Mouse (Mus musculus) spleen, adult 2 months (tissue): Measurements from ENCODE around the gene Pitpnm2.

Source experiments
- CTCF ChIP-seq: fragments of 200-500 bp; IDR thresholded peaks from 2 replicates; pipeline ENCODE4 v1.5.1; 2011; ENCODE audit warnings: mild to moderate bottlenecking, inconsistent platforms; ENCODE audit not compliant: insufficient read depth, insufficient read length, insufficient replicate concordance; ENCODE audit errors: extremely low read depth
- POLR2A ChIP-seq: fragments of 200-500 bp; IDR thresholded peaks from 2 replicates; pipeline ENCODE4 v1.6.1; 2011; ENCODE audit warnings: low read depth, low read length, inconsistent platforms

DNA sequence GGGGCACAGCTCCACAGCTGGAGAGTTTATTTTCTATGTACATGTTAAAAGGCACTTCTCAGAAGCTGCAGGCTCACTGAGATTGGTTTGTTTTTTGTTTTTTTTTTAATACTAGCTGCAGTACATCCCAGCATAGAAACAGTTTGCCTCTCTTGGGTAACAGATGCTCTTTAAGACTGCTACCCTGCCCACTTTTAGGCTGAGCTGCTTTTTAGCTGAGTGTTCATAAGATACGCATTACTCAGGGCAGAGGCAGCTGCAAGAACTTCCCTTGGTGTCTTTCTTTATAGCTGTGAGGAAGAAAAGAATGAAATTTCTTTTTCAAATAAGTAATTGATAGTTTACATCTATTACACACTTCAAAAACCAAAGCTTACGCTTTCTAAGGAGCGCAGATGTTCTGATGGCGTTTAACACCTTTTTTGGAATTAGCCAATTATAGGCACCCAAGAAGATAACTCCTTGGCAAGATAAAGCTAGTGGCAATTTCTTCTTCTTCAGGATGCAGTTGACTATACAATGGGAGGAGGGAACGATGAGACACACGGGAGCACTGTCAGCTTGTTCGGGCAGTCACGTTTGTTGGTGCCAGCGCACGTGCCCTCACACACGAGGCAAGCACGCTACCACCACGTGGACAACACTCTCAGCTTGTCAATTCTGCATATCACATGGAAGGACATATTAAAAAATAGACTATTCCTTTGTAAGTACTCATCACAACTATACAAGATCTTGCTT lies 3.2 kb upstream of the Pitpnm2 start:
- TF ChIP-seq CTCF (no peak), POLR2A (no peak)
